Mouse (Mus musculus): ENCODE results near the gene Atp9a. TPM values are rescaled to one million over a fixed set of nuclear protein-coding genes. Genes with fewer than 3 reads are reported as not detected.

Atp9a gene
- polyA plus RNA-seq, 1 experiment = 13.2 TPM

GRCm38 (mm10) chr2:168663216-168663615 is 79.0 kb downstream of the Atp9a start:
- no peak overlapping the region for H3K4me3 ChIP-seq (ENCODE audit: extremely low read depth, insufficient read depth, insufficient read length)
- no peak for DNase-seq (ENCODE audit: low read depth in 1 of 2, low spot score in 2 of 2)
- TF ChIP-seq CTCF (IDR thresholded peaks at IDR 0.05; ENCODE audit: extremely low read depth, insufficient read depth, insufficient read length, insufficient replicate concordance) (no peak), POLR2A (IDR thresholded peaks at IDR 0.05; ENCODE audit: low read depth, low read length) (no peak)
- H3K27me3 ChIP-seq (ENCODE audit: control insufficient read depth, insufficient read depth, low read length) = no peaks in the 10 kb centered on the region
- no peaks in the 10 kb centered on the region for H3K4me1 ChIP-seq (ENCODE audit: control insufficient read depth, insufficient read depth, insufficient read length)
- H3K36me3 ChIP-seq (ENCODE audit: control insufficient read depth, insufficient read depth, low read length) = no peaks in the 10 kb centered on the region
- 90% methylated on average over 7 of the region's 7 CpGs for WGBS
- H3K27ac ChIP-seq (ENCODE audit: insufficient read depth, low read length) = no peak overlapping the region

DNA sequence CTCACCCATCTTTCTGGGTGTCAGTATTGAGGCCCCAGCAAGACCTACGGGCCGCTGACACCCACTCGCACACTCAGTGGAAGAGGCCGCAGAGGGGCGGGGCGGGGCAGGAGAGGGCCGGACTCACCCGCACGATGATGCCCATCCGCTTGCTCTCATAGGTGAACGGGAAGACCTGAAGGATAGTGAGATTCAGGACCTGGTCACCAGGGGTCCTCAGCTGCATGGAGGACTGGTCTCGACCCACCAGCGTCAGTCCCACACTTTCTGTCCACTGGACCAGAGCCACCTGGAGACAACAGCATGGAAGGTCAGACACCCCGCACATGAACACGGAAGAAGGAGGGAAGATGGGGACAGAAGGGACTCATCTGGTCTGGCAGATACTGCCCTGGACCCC is 80.4 kb downstream of the Atp9a start:
- H3K4me3 ChIP-seq (ENCODE audit: extremely low read depth, insufficient read depth, insufficient read length) = no peak overlapping the region
- DNase-seq (ENCODE audit: low read depth in 1 of 2, low spot score in 2 of 2) = no peak
- H3K27me3 ChIP-seq (ENCODE audit: control insufficient read depth, insufficient read depth, low read length) = no peaks in the 10 kb centered on the region
- no peaks in the 10 kb centered on the region for H3K4me1 ChIP-seq (ENCODE audit: control insufficient read depth, insufficient read depth, insufficient read length)
- WGBS = 87% methylated on average over 15 of the region's 15 CpGs
- H3K27ac ChIP-seq (ENCODE audit: insufficient read depth, low read length) = no peak overlapping the region
- no peaks in the 10 kb centered on the region for H3K36me3 ChIP-seq (ENCODE audit: control insufficient read depth, insufficient read depth, low read length)
- no peak for TF ChIP-seq CTCF (IDR thresholded peaks at IDR 0.05; ENCODE audit: extremely low read depth, insufficient read depth, insufficient read length, insufficient replicate concordance)

GRCm38 (mm10) chr2:168660344-168660743 is 81.9 kb downstream of the Atp9a start:
- TF ChIP-seq POLR2A (IDR thresholded peaks at IDR 0.05; ENCODE audit: low read depth, low read length) (no peak), CTCF (IDR thresholded peaks at IDR 0.05; ENCODE audit: extremely low read depth, insufficient read depth, insufficient read length, insufficient replicate concordance) (no peak; the same call in 1 of the 2 replicates)
- Histone ChIP-seq H3K4me3 (ENCODE audit: extremely low read depth, insufficient read depth, insufficient read length) (no peak overlapping the region), H3K27me3 (ENCODE audit: control insufficient read depth, insufficient read depth, low read length) (no peaks in the 10 kb centered on the region), H3K4me1 (ENCODE audit: control insufficient read depth, insufficient read depth, insufficient read length) (no peaks in the 10 kb centered on the region), H3K36me3 (ENCODE audit: control insufficient read depth, insufficient read depth, low read length) (no peaks in the 10 kb centered on the region), H3K27ac (ENCODE audit: insufficient read depth, low read length) (no peak overlapping the region)
- WGBS = 62% methylated on average over 5 of the region's 5 CpGs
- DNase-seq (ENCODE audit: low read depth in 1 of 2, low spot score in 2 of 2) = no peak

GRCm38 (mm10) chr2:168658551-168658950 is 83.7 kb downstream of the Atp9a start:
- no peaks in the 10 kb centered on the region for H3K36me3 ChIP-seq (ENCODE audit: control insufficient read depth, insufficient read depth, low read length)
- no peak for TF ChIP-seq POLR2A (IDR thresholded peaks at IDR 0.05; ENCODE audit: low read depth, low read length)
- TF ChIP-seq CTCF (IDR thresholded peaks at IDR 0.05; ENCODE audit: extremely low read depth, insufficient read depth, insufficient read length, insufficient replicate concordance) = no peak
- no peak overlapping the region for H3K4me3 ChIP-seq (ENCODE audit: extremely low read depth, insufficient read depth, insufficient read length)
- DNase-seq (ENCODE audit: low read depth in 1 of 2, low spot score in 2 of 2) = no peak
- no peak overlapping the region for H3K27ac ChIP-seq (ENCODE audit: insufficient read depth, low read length)
- WGBS = 85% methylated on average over 11 of the region's 11 CpGs
- no peaks in the 10 kb centered on the region for H3K4me1 ChIP-seq (ENCODE audit: control insufficient read depth, insufficient read depth, insufficient read length)
- no peaks in the 10 kb centered on the region for H3K27me3 ChIP-seq (ENCODE audit: control insufficient read depth, insufficient read depth, low read length)

DNA sequence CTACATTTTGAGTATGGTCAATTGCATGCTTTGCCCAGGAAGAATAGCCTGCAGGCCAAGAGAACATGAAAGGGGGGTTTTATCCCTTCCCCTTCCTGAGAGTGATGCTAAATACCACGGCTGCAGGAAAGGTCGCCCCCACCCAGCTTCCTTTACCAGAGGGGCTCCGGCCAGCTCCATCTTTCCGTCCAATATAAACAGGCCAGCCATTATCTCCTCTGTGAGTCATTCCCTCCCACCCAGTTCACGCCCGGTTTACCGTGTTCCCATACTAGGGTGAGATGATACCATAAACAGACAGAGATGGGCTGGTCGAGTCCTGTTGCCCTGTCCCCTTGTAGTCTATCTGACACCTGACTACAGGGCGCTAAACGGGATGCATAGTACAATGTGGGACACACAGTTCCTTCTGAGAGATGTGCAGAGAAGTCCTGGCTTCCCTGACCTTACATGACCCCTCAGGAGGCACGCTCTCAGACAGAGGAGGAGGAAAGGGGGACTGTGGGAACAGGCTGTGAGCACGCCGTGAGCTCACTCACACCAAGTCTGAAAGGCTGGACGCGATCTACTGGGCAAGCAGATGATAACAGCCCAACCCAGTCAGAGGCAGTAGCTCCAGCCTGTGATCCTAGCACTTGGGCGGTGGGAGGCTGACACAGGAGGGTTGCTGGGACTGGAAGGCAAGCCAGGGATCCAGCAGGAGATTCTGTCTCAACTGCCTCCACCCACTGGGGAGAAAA is 85.5 kb downstream of the Atp9a start:
- DNase-seq (ENCODE audit: low read depth in 1 of 2, low spot score in 2 of 2) = no peak
- Histone ChIP-seq H3K27ac (ENCODE audit: insufficient read depth, low read length) (no peak overlapping the region), H3K4me3 (ENCODE audit: extremely low read depth, insufficient read depth, insufficient read length) (no peak overlapping the region), H3K36me3 (ENCODE audit: control insufficient read depth, insufficient read depth, low read length) (no peaks in the 10 kb centered on the region), H3K27me3 (ENCODE audit: control insufficient read depth, insufficient read depth, low read length) (no peaks in the 10 kb centered on the region), H3K4me1 (ENCODE audit: control insufficient read depth, insufficient read depth, insufficient read length) (no peaks in the 10 kb centered on the region)
- TF ChIP-seq POLR2A (IDR thresholded peaks at IDR 0.05; ENCODE audit: low read depth, low read length) (no peak), CTCF (IDR thresholded peaks at IDR 0.05; ENCODE audit: extremely low read depth, insufficient read depth, insufficient read length, insufficient replicate concordance) (no peak)
- 82% methylated on average over 16 of the region's 16 CpGs for WGBS

- TF ChIP-seq POLR2A (IDR thresholded peaks at IDR 0.05; ENCODE audit: low read depth, low read length) = no peak
- no peak for TF ChIP-seq CTCF (IDR thresholded peaks at IDR 0.05; ENCODE audit: extremely low read depth, insufficient read depth, insufficient read length, insufficient replicate concordance)
Observed at GRCm38 (mm10) chr2:168654983-168655669, 87.1 kb downstream of the Atp9a start.

DNA sequence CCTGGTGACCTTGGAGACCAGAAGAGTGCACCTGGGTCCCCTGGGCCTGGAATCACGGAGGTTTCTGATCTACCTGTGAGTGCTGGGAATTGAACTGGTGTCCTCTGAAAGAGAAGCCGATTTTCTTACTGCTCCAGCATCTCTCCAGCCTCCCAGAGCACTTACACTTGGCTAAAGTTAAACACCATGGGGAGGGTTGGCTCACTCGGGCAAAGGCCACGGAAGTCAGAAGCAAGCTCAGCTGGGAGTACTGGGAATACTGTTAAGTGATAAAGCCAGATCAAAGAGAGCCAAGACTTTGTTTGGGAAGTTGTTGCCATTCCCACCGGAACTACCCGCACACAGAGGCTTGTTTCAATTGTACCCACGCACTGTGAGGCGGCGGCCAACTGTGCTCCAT is 87.7 kb downstream of the Atp9a start:
- H3K4me3 ChIP-seq (ENCODE audit: extremely low read depth, insufficient read depth, insufficient read length) = no peak overlapping the region
- no peak for DNase-seq (ENCODE audit: low read depth in 1 of 2, low spot score in 2 of 2)
- H3K27ac ChIP-seq (ENCODE audit: insufficient read depth, low read length) = no peak overlapping the region
- no peaks in the 10 kb centered on the region for H3K27me3 ChIP-seq (ENCODE audit: control insufficient read depth, insufficient read depth, low read length)
- no peaks in the 10 kb centered on the region for H3K36me3 ChIP-seq (ENCODE audit: control insufficient read depth, insufficient read depth, low read length)
- TF ChIP-seq CTCF (IDR thresholded peaks at IDR 0.05; ENCODE audit: extremely low read depth, insufficient read depth, insufficient read length, insufficient replicate concordance) (no peak), POLR2A (IDR thresholded peaks at IDR 0.05; ENCODE audit: low read depth, low read length) (no peak)
- 85% methylated on average over 9 of the region's 9 CpGs for WGBS
- no peaks in the 10 kb centered on the region for H3K4me1 ChIP-seq (ENCODE audit: control insufficient read depth, insufficient read depth, insufficient read length)

More at GRCm38 (mm10) chr2:168654983-168655669, 87.1 kb downstream of the Atp9a start:
- no peak for DNase-seq (ENCODE audit: low read depth in 1 of 2, low spot score in 2 of 2)
- H3K4me1 ChIP-seq (ENCODE audit: control insufficient read depth, insufficient read depth, insufficient read length) = no peaks in the 10 kb centered on the region
- 47% methylated on average over 17 of the region's 17 CpGs for WGBS
- H3K27me3 ChIP-seq (ENCODE audit: control insufficient read depth, insufficient read depth, low read length) = no peaks in the 10 kb centered on the region
- no peak overlapping the region for H3K27ac ChIP-seq (ENCODE audit: insufficient read depth, low read length)
- no peaks in the 10 kb centered on the region for H3K36me3 ChIP-seq (ENCODE audit: control insufficient read depth, insufficient read depth, low read length)
- H3K4me3 ChIP-seq (ENCODE audit: extremely low read depth, insufficient read depth, insufficient read length) = no peak overlapping the region
